Mouse (Mus musculus) limb, embryonic 13.5 days (tissue): ENCODE measurements around the gene Bcas3. TPM values are rescaled to one million over a fixed set of nuclear protein-coding genes. Genes with fewer than 3 reads are reported as not detected.

Experiments used
- ATAC-seq: fragments of 200-750 bp; cut with Nextera tagmentation; 2 replicates; pipeline ENCODE4 v1.8.0; 2017; ENCODE audit warnings: low read depth, moderate number of reproducible peaks, moderate TSS enrichment; ENCODE audit not compliant: low FRiP score
- H3K27ac ChIP-seq: fragments of 300-500 bp; sonication (generic); 2 replicates; pipeline ENCODE4 v1.5.1; 2015; ENCODE audit warnings: inconsistent platforms, mild to moderate bottlenecking, moderate library complexity
- H3K27me3 ChIP-seq: fragments of 300-500 bp; sonication (generic); 2 replicates; pipeline ENCODE4 v1.6.1; 2015; ENCODE audit warnings: mild to moderate bottlenecking, inconsistent platforms
- H3K36me3 ChIP-seq: fragments of 300-500 bp; sonication (generic); 2 replicates; pipeline ENCODE4 v1.6.1; 2015; ENCODE audit warnings: inconsistent platforms, mild to moderate bottlenecking, moderate library complexity
- H3K4me1 ChIP-seq: fragments of 300-500 bp; sonication (generic); 2 replicates; pipeline ENCODE4 v1.6.1; 2015; ENCODE audit warnings: inconsistent platforms
- H3K4me2 ChIP-seq: fragments of 300-500 bp; sonication (generic); replicated peaks from 2 replicates; pipeline ENCODE4 v1.6.1; 2015; ENCODE audit warnings: inconsistent platforms, mild to moderate bottlenecking, moderate library complexity
- H3K4me3 ChIP-seq: fragments of 300-500 bp; sonication (generic); 2 replicates; pipeline ENCODE4 v1.5.1; 2015; ENCODE audit warnings: moderate library complexity, mild to moderate bottlenecking, inconsistent platforms
- H3K9ac ChIP-seq: fragments of 300-500 bp; sonication (generic); 2 replicates; pipeline ENCODE4 v1.6.1; 2015; ENCODE audit warnings: mild to moderate bottlenecking, inconsistent platforms
- H3K9me3 ChIP-seq: fragments of 300-500 bp; sonication (generic); 2 replicates; pipeline ENCODE4 v1.6.1; 2016; ENCODE audit warnings: inconsistent platforms
- WGBS: fragments of 180-500 bp; shearing (Covaris S2); methylation state at CpG from one replicate; pipeline ENCODE4 v1.1.7; 2015; 5-methylcytosine and 5-hydroxymethylcytosine counted together
- polyA plus RNA-seq: library from polyadenylated mRNA; unstranded; fragments of >200 nt; fragmentation: Nextera tagmentation; extraction: Ambion mirVana; gene quantifications from 2 replicates; pipeline ENCODE4 v1.2.1, GENCODE M21; 2015

Bcas3 gene
- polyA plus RNA-seq, 1 experiment from 2014 or later: 30.3 TPM

- Histone ChIP-seq H3K36me3 (no peaks in the 10 kb centered on the region), H3K4me1 (peaks cover 34% of the 10 kb centered on the region), H3K27ac (no peak overlapping the region), H3K27me3 (peaks cover 84% of the 10 kb centered on the region), H3K9ac (no peak overlapping the region), H3K9me3 (0 out of 2 replicates have a peak, but pooled peaks cover 2% of the 10 kb centered on the region), H3K4me3 (no peak overlapping the region), H3K4me2 (no peak overlapping the region)
- 63% methylated on average over 4 of the region's 4 CpGs for WGBS
- ATAC-seq: no peak
These were observed 427.3 kb downstream of the Bcas3 start for GRCm38 (mm10) chr11:85780303-85780702.

DNA sequence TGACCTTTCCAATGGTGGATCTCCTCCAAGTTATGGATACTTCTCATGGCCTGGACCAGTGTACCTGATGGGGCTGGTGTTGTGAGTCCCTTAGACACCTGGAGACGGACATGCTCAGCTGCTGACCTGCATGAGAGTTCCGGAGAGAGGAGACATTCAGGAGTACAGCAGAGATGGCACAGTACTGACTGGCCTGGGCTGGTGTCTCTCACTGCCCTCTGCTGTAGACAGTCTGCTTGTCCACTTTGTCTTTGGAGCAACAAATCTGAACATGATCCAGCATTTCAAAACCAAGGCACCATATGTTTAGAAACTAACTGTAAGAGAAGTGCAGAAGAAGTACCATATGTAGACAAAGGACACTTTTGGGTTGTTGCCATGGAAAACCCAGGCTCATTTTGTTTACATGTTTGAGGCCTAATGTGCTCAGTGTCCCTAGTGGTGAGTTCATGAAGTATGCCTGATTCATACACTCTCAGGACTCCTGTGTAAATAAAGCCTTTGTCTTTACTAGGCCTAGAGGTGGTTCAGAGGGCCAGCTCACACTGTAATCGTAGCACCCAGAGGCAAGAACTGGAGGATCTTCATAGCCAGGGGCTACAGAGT lies 433.2 kb downstream of the Bcas3 start:
- WGBS: 81% methylated on average over 3 of the region's 3 CpGs
- H3K27ac ChIP-seq: no peak overlapping the region
- H3K36me3 ChIP-seq: no peaks in the 10 kb centered on the region
- 0 out of 2 replicates have a peak, but pooled peaks cover 2% of the 10 kb centered on the region for H3K9me3 ChIP-seq
- H3K4me1 ChIP-seq: peaks cover 31% of the 10 kb centered on the region
- H3K27me3 ChIP-seq: peaks cover 53% of the 10 kb centered on the region
- no peak overlapping the region for H3K4me2 ChIP-seq
- no peak for ATAC-seq
- H3K4me3 ChIP-seq: no peak overlapping the region
- no peak overlapping the region for H3K9ac ChIP-seq

DNA sequence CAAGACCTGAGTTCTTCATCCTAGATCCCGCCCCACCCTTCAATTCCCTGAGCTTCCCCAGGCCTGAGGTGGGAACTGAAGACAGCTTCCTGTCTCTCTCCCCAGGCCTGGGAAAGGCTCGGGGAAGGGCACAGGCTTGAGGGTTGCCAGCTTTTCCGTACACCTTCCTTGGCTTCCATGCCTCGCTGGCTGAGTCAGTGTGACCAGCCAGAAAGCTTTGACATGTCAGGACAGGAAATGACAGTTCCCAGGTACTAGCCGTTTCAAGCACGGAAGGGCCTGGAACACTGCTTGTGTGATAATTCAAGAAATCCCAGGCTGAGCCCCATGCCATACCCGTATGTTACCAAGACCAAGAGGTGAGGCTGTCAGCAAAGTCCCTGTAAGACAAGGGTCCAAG lies 436.8 kb downstream of the Bcas3 start:
- no peak overlapping the region for H3K27ac ChIP-seq
- ATAC-seq: no peak
- no peak overlapping the region for H3K4me3 ChIP-seq
- H3K4me2 ChIP-seq: no peak overlapping the region
- WGBS: 85% methylated on average over 7 of the region's 7 CpGs
- H3K9ac ChIP-seq: no peak overlapping the region
- H3K36me3 ChIP-seq: no peaks in the 10 kb centered on the region
- no peaks in the 10 kb centered on the region for H3K9me3 ChIP-seq
- peaks cover 52% of the 10 kb centered on the region for H3K4me1 ChIP-seq
- H3K27me3 ChIP-seq: peaks cover 36% of the 10 kb centered on the region

GRCm38 (mm10) chr11:85790267-85790666 lies 437.3 kb downstream of the Bcas3 start:
- Histone ChIP-seq H3K4me3 (no peak overlapping the region), H3K9ac (no peak overlapping the region), H3K27ac (no peak overlapping the region), H3K4me1 (peaks cover 52% of the 10 kb centered on the region), H3K36me3 (no peaks in the 10 kb centered on the region), H3K4me2 (no peak overlapping the region), H3K27me3 (peaks cover 33% of the 10 kb centered on the region), H3K9me3 (no peaks in the 10 kb centered on the region)
- no peak for ATAC-seq
- 71% methylated on average over 2 of the region's 2 CpGs for WGBS

- H3K9ac ChIP-seq: no peak overlapping the region
- no peak overlapping the region for H3K4me3 ChIP-seq
- H3K4me1 ChIP-seq: peaks cover 52% of the 10 kb centered on the region
- no peak overlapping the region for H3K27ac ChIP-seq
- H3K27me3 ChIP-seq: peaks cover 30% of the 10 kb centered on the region
- H3K4me2 ChIP-seq: no peak overlapping the region
- ATAC-seq: no peak
- WGBS: 73% methylated on average over 1 of the region's 1 CpGs
- no peaks in the 10 kb centered on the region for H3K36me3 ChIP-seq
- H3K9me3 ChIP-seq: no peaks in the 10 kb centered on the region
These were observed 438.2 kb downstream of the Bcas3 start for GRCm38 (mm10) chr11:85791212-85791611.

GRCm38 (mm10) chr11:85792534-85793215 lies 439.7 kb downstream of the Bcas3 start:
- H3K27me3 ChIP-seq: peaks cover 36% of the 10 kb centered on the region
- no peak overlapping the region for H3K4me2 ChIP-seq
- peaks cover 47% of the 10 kb centered on the region for H3K4me1 ChIP-seq
- WGBS: 52% methylated on average over 12 of the region's 12 CpGs
- H3K4me3 ChIP-seq: no peak overlapping the region
- peak overlapping the region; percentile 18; the same call in 1 of the 2 replicates for H3K27ac ChIP-seq
- 0 out of 2 replicates have a peak overlapping the region, but pooled peaks have one; percentile 8 for H3K9ac ChIP-seq
- ATAC-seq: no peak
- H3K36me3 ChIP-seq: no peaks in the 10 kb centered on the region
- no peaks in the 10 kb centered on the region for H3K9me3 ChIP-seq

DNA sequence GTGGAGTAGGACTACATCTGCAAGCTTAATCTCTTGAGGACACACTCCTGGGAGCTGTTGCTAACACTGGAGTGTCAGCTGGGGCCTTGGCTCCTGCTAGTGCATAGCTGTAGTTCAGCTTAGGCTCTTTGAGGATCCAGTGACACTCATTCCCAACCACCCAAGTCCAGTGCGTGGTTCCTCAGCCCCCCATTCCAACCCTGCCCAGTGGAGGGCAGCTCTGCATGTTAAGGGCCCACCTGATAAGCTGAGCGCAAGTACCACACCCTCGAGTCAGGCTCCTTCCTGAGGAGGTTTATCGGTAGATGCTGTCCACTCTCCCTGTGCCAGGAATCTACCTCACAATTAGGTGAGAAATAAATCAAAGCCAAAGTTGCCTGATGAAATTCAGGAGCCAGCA lies 446.5 kb downstream of the Bcas3 start:
- H3K27me3 ChIP-seq: peaks cover 79% of the 10 kb centered on the region
- H3K4me3 ChIP-seq: no peak overlapping the region
- no peak for ATAC-seq
- 34% methylated on average over 4 of the region's 4 CpGs for WGBS
- no peak overlapping the region for H3K27ac ChIP-seq
- no peak overlapping the region for H3K9ac ChIP-seq
- peaks cover 17% of the 10 kb centered on the region; the same call in 1 of the 2 replicates for H3K4me1 ChIP-seq
- no peaks in the 10 kb centered on the region for H3K9me3 ChIP-seq
- H3K36me3 ChIP-seq: 0 out of 2 replicates have a peak, but pooled peaks cover 3% of the 10 kb centered on the region
- H3K4me2 ChIP-seq: no peak overlapping the region

DNA sequence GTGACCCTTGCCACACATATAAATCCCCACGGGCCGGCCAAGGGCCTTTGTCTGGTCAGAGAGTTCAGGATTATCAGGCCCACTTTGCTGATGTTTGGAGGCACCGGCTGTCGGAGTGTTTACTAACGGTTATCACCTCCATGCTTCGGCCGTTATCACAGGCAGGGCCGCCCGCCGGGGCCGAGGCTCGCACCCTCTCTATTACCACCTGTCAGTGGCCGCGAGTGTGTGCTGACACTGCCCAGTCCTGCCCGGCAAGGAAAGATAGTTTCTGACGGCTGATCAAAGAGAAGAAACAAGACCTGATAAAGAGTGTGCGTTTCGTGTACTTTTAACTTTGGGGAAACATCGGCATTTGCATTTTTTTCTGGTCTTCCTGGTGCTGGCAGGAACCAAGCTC lies 446.9 kb downstream of the Bcas3 start:
- Histone ChIP-seq H3K4me2 (peak overlapping the region; percentile 39; the same call in 1 of the 2 replicates), H3K4me3 (no peak overlapping the region), H3K9me3 (no peaks in the 10 kb centered on the region), H3K27me3 (peaks cover 75% of the 10 kb centered on the region), H3K36me3 (0 out of 2 replicates have a peak, but pooled peaks cover 3% of the 10 kb centered on the region), H3K27ac (no peak overlapping the region), H3K4me1 (peaks cover 17% of the 10 kb centered on the region; the same call in 1 of the 2 replicates), H3K9ac (no peak overlapping the region)
- 7% methylated on average over 19 of the region's 19 CpGs for WGBS
- ATAC-seq: no peak

DNA sequence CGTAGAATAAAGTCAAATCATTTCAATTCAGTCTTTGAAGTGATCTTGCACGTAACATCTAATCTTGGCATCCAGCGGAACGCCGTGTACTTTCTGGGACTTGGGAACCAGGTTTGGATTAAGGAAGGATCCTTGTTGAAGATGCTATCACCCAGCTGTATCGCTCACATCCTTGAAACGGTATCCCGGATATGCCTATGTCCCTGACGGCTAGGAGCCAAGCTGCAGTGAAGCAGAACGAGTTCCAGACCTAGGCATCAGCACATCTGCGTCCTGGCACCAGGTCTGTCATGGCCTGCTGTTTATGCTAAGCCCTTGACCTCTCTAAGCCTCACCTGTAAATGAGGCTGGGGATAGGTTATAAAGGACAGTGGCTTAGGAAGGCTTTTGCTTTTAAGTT lies 447.4 kb downstream of the Bcas3 start:
- 36% methylated on average over 11 of the region's 11 CpGs for WGBS

GRCm38 (mm10) chr11:85804048-85804447 lies 451.1 kb downstream of the Bcas3 start:
- WGBS: 72% methylated on average over 5 of the region's 5 CpGs
- H3K4me2 ChIP-seq: no peak overlapping the region
- no peak overlapping the region for H3K4me3 ChIP-seq
- H3K9ac ChIP-seq: no peak overlapping the region
- peaks cover 17% of the 10 kb centered on the region; the same call in 1 of the 2 replicates for H3K4me1 ChIP-seq
- no peaks in the 10 kb centered on the region for H3K9me3 ChIP-seq
- H3K27me3 ChIP-seq: peaks cover 45% of the 10 kb centered on the region
- 0 out of 2 replicates have a peak, but pooled peaks cover 3% of the 10 kb centered on the region for H3K36me3 ChIP-seq
- ATAC-seq: no peak
- no peak overlapping the region for H3K27ac ChIP-seq

More for the DNA sequence above, 447.4 kb downstream of the Bcas3 start:
- ATAC-seq: no peak
- Histone ChIP-seq H3K9me3 (no peaks in the 10 kb centered on the region), H3K27me3 (peaks cover 75% of the 10 kb centered on the region), H3K36me3 (0 out of 2 replicates have a peak, but pooled peaks cover 3% of the 10 kb centered on the region), H3K27ac (no peak overlapping the region), H3K9ac (no peak overlapping the region), H3K4me3 (no peak overlapping the region), H3K4me2 (peak overlapping the region; percentile 39; the same call in 1 of the 2 replicates), H3K4me1 (peaks cover 17% of the 10 kb centered on the region; the same call in 1 of the 2 replicates)

DNA sequence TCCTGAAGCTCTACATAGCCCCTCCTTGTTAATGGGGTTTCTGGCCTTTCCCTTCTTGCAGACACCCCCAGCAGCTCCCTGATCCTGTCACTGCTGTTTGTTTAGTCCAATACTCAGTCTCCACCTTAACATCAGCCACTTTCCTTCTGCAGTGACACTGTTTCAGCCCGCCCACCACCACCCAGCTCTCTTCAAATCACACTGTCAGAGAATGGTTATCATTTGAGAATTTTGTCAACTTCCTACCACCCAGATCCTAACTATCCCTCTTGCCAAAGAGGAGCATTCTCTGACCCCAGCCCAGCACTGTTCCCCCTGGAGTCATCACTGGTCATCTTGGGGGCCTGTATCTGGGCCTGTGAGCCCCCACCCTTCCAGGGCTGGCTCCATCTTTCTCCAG lies 452.8 kb downstream of the Bcas3 start:
- H3K27ac ChIP-seq: no peak overlapping the region
- H3K4me2 ChIP-seq: no peak overlapping the region
- 82% methylated on average over 1 of the region's 1 CpGs for WGBS
- no peak for ATAC-seq
- peaks cover 40% of the 10 kb centered on the region for H3K27me3 ChIP-seq
- no peak overlapping the region for H3K9ac ChIP-seq
- H3K36me3 ChIP-seq: 0 out of 2 replicates have a peak, but pooled peaks cover 3% of the 10 kb centered on the region
- H3K9me3 ChIP-seq: no peaks in the 10 kb centered on the region
- no peak overlapping the region for H3K4me3 ChIP-seq
- peaks cover 5% of the 10 kb centered on the region; the same call in 1 of the 2 replicates for H3K4me1 ChIP-seq

DNA sequence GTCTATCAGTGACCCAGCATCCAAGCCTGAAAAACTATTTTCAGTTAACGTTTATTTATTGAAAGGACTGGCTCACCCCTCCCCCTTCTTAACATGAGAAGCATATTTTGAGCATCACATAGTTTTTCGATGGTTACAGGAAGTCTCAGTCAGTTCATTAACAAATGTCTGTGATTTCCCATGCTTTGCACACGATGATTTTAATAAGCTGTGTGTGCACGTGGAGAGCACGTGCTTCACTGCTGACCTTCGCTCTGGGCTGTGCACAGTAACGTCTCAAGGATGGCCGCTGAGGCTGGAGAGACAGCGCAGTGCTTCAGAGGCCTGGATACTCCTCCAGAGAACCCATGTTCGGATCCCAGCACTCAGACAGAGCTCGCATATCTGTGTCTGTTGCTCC lies 454.4 kb downstream of the Bcas3 start:
- WGBS: 69% methylated on average over 11 of the region's 11 CpGs
- 0 out of 2 replicates have a peak, but pooled peaks cover 3% of the 10 kb centered on the region for H3K36me3 ChIP-seq
- ATAC-seq: no peak

More for the DNA sequence above, 454.4 kb downstream of the Bcas3 start:
- peaks cover 6% of the 10 kb centered on the region for H3K4me1 ChIP-seq
- H3K9me3 ChIP-seq: no peaks in the 10 kb centered on the region
- H3K4me2 ChIP-seq: no peak overlapping the region
- H3K27ac ChIP-seq: no peak overlapping the region
- no peak overlapping the region for H3K9ac ChIP-seq
- H3K27me3 ChIP-seq: peaks cover 44% of the 10 kb centered on the region
- H3K4me3 ChIP-seq: no peak overlapping the region
